Mouse (Mus musculus) bone marrow macrophage, adult 2 months (primary cell): ENCODE measurements around the gene Rhebl1.

Experiments
- CTCF ChIP-seq: IDR thresholded peaks from 2 replicates; pipeline ENCODE4 v1.5.1; 2012; ENCODE audit warnings: low read depth, mild to moderate bottlenecking, low read length, moderate library complexity
- POLR2A ChIP-seq: IDR thresholded peaks from 2 replicates; pipeline ENCODE4 v1.6.1; 2012; ENCODE audit warnings: mild to moderate bottlenecking, low read depth, low read length, borderline replicate concordance

DNA sequence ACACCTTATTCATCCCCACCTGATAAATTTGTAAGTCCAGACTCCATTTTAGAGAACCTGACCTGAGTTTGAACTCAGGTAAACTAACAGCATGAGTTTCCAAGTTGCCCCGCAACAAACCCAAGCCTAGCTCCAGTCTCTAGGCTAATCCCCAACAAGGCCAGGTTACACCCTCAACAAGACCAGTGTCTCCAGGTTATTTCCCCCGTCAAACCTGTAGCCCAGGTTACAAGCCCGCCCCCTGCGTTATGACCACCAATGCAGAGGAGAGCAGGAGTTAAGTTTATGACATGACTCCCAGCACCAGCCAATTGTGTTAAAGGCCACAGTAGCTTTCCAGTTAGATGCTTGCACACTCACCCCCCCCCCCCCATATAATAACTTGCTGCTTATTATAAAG lies 48.8 kb upstream of the Rhebl1 start:
- TF ChIP-seq POLR2A (no peak), CTCF (no peak)
